Mouse (Mus musculus): ENCODE data around the gene Agrp.

Gene Agrp

GRCm38 (mm10) chr8:105521995-105522769, 115.0 kb downstream of the Agrp start:
- in situ Hi-C loops (cut with MboI; ENCODE audit: low sequenced_read_pairs), result no loop called here

- in situ Hi-C loops (cut with MboI; ENCODE audit: low sequenced_read_pairs), result no loop called here
Measured at GRCm38 (mm10) chr8:105521061-105521460, 116.1 kb downstream of the Agrp start.

- in situ Hi-C loops (cut with MboI; ENCODE audit: low sequenced_read_pairs), result no loop called here
Measured at GRCm38 (mm10) chr8:105520521-105520920, 116.7 kb downstream of the Agrp start.

- in situ Hi-C loops (cut with MboI; ENCODE audit: low sequenced_read_pairs), result no loop called here
Measured at GRCm38 (mm10) chr8:105519591-105519990, 117.6 kb downstream of the Agrp start.

- in situ Hi-C loops (cut with MboI; ENCODE audit: low sequenced_read_pairs), result no loop called here
Measured at GRCm38 (mm10) chr8:105518436-105519313, 118.5 kb downstream of the Agrp start, which contains the start of gene Hsd11b2. Gene Hsd11b2, plus strand, starts transcription at chr8:105518755.

- in situ Hi-C loops (cut with MboI; ENCODE audit: low sequenced_read_pairs), result no loop called here
Measured at GRCm38 (mm10) chr8:105517346-105517745, 119.8 kb downstream of the Agrp start.

All from CH12F3 (cell line).